8 mouse cellular contexts compared by ENCODE assay signal in the genomic region with DNA sequence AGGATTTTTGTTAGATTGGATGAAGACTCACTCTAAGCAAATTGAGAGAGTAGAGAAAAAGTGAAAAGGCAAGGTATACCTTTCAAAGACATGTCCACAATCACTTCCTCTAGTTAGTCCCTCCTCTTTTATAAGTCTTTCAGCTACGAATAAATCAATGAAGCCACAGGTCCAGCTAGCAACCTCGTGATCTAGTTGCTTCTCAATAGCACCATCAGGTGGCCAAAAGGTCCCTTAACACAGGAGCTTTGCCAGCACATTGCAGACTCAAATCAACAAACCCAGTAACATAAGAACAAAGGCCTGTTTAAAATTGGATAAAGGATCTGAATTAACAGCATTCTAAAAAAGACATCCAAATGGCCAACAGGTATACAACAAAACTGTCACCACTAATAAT. TPM values are rescaled to one million over a fixed set of nuclear protein-coding genes. Genes with fewer than 3 reads are reported as not detected.
A peak's percentile ranks its signal among the peaks of the same experiment; 100 is the strongest.
DNase-seq lines count a peak whose midpoint lies in the region; ATAC-seq lines count a peak whose summit lies in the region.

No protein-coding gene starts in this region.

- no peak overlapping the region for H3K9ac ChIP-seq in hindbrain, embryonic 11.5 days (ENCODE audit: low read depth, low read length)
- H3K9ac ChIP-seq in hindbrain, embryonic 13.5 days: no peak overlapping the region

- H3K36me3 ChIP-seq in hindbrain, embryonic 11.5 days (ENCODE audit: control insufficient read depth, insufficient read depth, low read length): no peaks in the 10 kb centered on the region
- no peaks in the 10 kb centered on the region for H3K36me3 ChIP-seq in hindbrain, embryonic 13.5 days
- no peaks in the 10 kb centered on the region for H3K36me3 ChIP-seq in limb, embryonic 10.5 days

- no peak overlapping the region for H3K4me3 ChIP-seq in hindbrain, embryonic 11.5 days (ENCODE audit: low read depth, low read length)
- no peak overlapping the region for H3K4me3 ChIP-seq in hindbrain, embryonic 13.5 days
- no peak overlapping the region for H3K4me3 ChIP-seq in limb, embryonic 10.5 days

- DNase-seq in hindbrain, embryonic 11.5 days (ENCODE audit: low spot score): peak; percentile 28
- DNase-seq in 3T3-L1 (ENCODE audit: low read depth, low spot score) (peak; percentile 40), MN1 (ENCODE audit: low spot score) (peak; percentile 12)
- peak; percentile 4 for DNase-seq in forelimb bud, embryonic 11.5 days (ENCODE audit: low read depth, low spot score)
- DNase-seq in limb, embryonic 10.5 days (ENCODE audit: low spot score): no peak
- DNase-seq in urinary bladder, adult 18-20 months (ENCODE audit: low spot score in 2 of 2): no peak
- no peak for DNase-seq in right cerebral cortex, postnatal 25 days

- H3K27ac ChIP-seq in hindbrain, embryonic 11.5 days (ENCODE audit: low read depth, low read length): no peak overlapping the region
- no peak overlapping the region for H3K27ac ChIP-seq in hindbrain, embryonic 13.5 days
- H3K27ac ChIP-seq in limb, embryonic 10.5 days: no peak overlapping the region

- H3K4me2 ChIP-seq in hindbrain, embryonic 11.5 days (replicated peaks; ENCODE audit: low read depth, low read length): no peak overlapping the region
- H3K4me2 ChIP-seq in hindbrain, embryonic 13.5 days: no peak overlapping the region

- no peak for ATAC-seq in hindbrain, embryonic 11.5 days (ENCODE audit: low FRiP score)
- no peak for ATAC-seq in hindbrain, embryonic 13.5 days (ENCODE audit: low FRiP score)

- no peaks in the 10 kb centered on the region for H3K4me1 ChIP-seq in hindbrain, embryonic 11.5 days (replicated peaks; ENCODE audit: control insufficient read depth, insufficient read depth, low read length)
- H3K4me1 ChIP-seq in hindbrain, embryonic 13.5 days (replicated peaks): no peaks in the 10 kb centered on the region
- H3K4me1 ChIP-seq in limb, embryonic 10.5 days: no peaks in the 10 kb centered on the region

- 21% methylated on average over 2 of the region's 2 CpGs for WGBS in hindbrain, embryonic 11.5 days
- WGBS in hindbrain, embryonic 13.5 days: 14% methylated on average over 2 of the region's 2 CpGs
- WGBS in limb, embryonic 10.5 days: 27% methylated on average over 2 of the region's 2 CpGs

- H3K27me3 ChIP-seq in hindbrain, embryonic 11.5 days (ENCODE audit: control insufficient read depth, insufficient read depth, low read length): no peaks in the 10 kb centered on the region
- H3K27me3 ChIP-seq in hindbrain, embryonic 13.5 days: no peaks in the 10 kb centered on the region
- H3K27me3 ChIP-seq in limb, embryonic 10.5 days (ENCODE audit: low read depth, poor library complexity, severe bottlenecking): no peaks in the 10 kb centered on the region

- no peaks in the 10 kb centered on the region for H3K9me3 ChIP-seq in hindbrain, embryonic 11.5 days (ENCODE audit: control insufficient read depth, low read length)
- no peaks in the 10 kb centered on the region for H3K9me3 ChIP-seq in hindbrain, embryonic 13.5 days
- no peaks in the 10 kb centered on the region for H3K9me3 ChIP-seq in limb, embryonic 10.5 days (replicated peaks)

RNA-seq across cellular contexts. Expression of a gene that starts 30.0 kb away (rescaled TPM):
- not detected in 2 replicates for polyA plus RNA-seq in hindbrain, embryonic 11.5 days (2014; fragmentation: Nextera tagmentation; extraction: Ambion mirVana)
- polyA plus RNA-seq in hindbrain, embryonic 13.5 days (2015; fragmentation: Nextera tagmentation; extraction: Ambion mirVana): not detected in 2 replicates
- not detected in 2 replicates for polyA plus RNA-seq in limb, embryonic 10.5 days (2016; fragmentation: Nextera tagmentation; extraction: Ambion mirVana)

RNA-seq across cellular contexts. Expression of a gene that starts 30.4 kb away (rescaled TPM):
- polyA plus RNA-seq in hindbrain, embryonic 11.5 days (2014; fragmentation: Nextera tagmentation; extraction: Ambion mirVana): 50.7 and 54.3 TPM in 2 replicates
- polyA plus RNA-seq in hindbrain, embryonic 13.5 days (2015; fragmentation: Nextera tagmentation; extraction: Ambion mirVana): 46.6 and 48.2 TPM in 2 replicates
- polyA plus RNA-seq in limb, embryonic 10.5 days (2016; fragmentation: Nextera tagmentation; extraction: Ambion mirVana): 33.9 and 35.0 TPM in 2 replicates

Comparison
In these comparisons a context has a peak if more than half of its experiments do, and no peak if none do; other contexts are left out.
1. DNase-seq: peak in hindbrain, embryonic 11.5 days (single experiment), 3T3-L1 (single experiment), MN1 (single experiment) and forelimb bud, embryonic 11.5 days (single experiment); none in limb, embryonic 10.5 days (single experiment), urinary bladder, adult 18-20 months (0 of 2) and right cerebral cortex, postnatal 25 days (single experiment).